Mouse (Mus musculus) stomach, embryonic 14.5 days (tissue): ENCODE measurements at regions not wholly inside any gene's neighbourhood (a gene's known extent, or its start where the extent isn't known, plus 50 kb on each side); places are given as distances from the start of the nearest gene placed in this dataset.

Source experiments
- ATAC-seq: fragments of 200-750 bp; cut with Nextera tagmentation; 2 replicates; pipeline ENCODE4 v1.8.0; 2017; ENCODE audit warnings: low read depth, moderate TSS enrichment; ENCODE audit not compliant: insufficient number of reproducible peaks, insufficient read depth, low FRiP score
- H3K27ac ChIP-seq: fragments of 300-500 bp; sonication (generic); 2 replicates; pipeline ENCODE4 v1.5.1; 2014; ENCODE audit warnings: mild to moderate bottlenecking, low read length, moderate library complexity, mixed read lengths
- H3K27me3 ChIP-seq: fragments of 300-500 bp; sonication (generic); 2 replicates; pipeline ENCODE4 v1.6.1; 2014; ENCODE audit warnings: low read length, control low read depth, mixed read lengths; ENCODE audit not compliant: control insufficient read depth, insufficient read depth
- H3K36me3 ChIP-seq: fragments of 300-500 bp; sonication (generic); 2 replicates; pipeline ENCODE4 v1.6.1; 2014; ENCODE audit warnings: mild to moderate bottlenecking, control low read depth, low read length, moderate library complexity, mixed read lengths; ENCODE audit not compliant: control insufficient read depth, insufficient read depth
- H3K4me1 ChIP-seq: fragments of 300-500 bp; sonication (generic); 2 replicates; pipeline ENCODE4 v1.6.1; 2014; ENCODE audit warnings: low read length, control low read depth, mixed read lengths; ENCODE audit not compliant: control insufficient read depth, insufficient read depth
- H3K4me2 ChIP-seq: fragments of 300-500 bp; sonication (generic); replicated peaks from 2 replicates; pipeline ENCODE4 v1.6.1; 2014; ENCODE audit warnings: low read depth, low read length, control low read depth
- H3K4me3 ChIP-seq: fragments of 300-500 bp; sonication (generic); 2 replicates; pipeline ENCODE4 v1.5.1; 2014; ENCODE audit warnings: low read depth, low read length, control low read depth
- H3K9ac ChIP-seq: fragments of 300-500 bp; sonication (generic); replicated peaks from 2 replicates; pipeline ENCODE4 v1.6.1; 2014; ENCODE audit warnings: low read depth, mild to moderate bottlenecking, control low read depth, low read length, moderate library complexity, mixed read lengths
- H3K9me3 ChIP-seq: fragments of 300-500 bp; sonication (generic); 2 replicates; pipeline ENCODE4 v1.6.1; 2016; ENCODE audit warnings: low read depth, low read length, control low read depth; ENCODE audit not compliant: control insufficient read depth
- WGBS: fragments of 180-500 bp; shearing (Covaris S2); extraction: QIAGEN DNeasy Blood & Tissue Kit; methylation state at CpG from one replicate; pipeline ENCODE4 v1.1.7; 2014; 5-methylcytosine and 5-hydroxymethylcytosine counted together

DNA sequence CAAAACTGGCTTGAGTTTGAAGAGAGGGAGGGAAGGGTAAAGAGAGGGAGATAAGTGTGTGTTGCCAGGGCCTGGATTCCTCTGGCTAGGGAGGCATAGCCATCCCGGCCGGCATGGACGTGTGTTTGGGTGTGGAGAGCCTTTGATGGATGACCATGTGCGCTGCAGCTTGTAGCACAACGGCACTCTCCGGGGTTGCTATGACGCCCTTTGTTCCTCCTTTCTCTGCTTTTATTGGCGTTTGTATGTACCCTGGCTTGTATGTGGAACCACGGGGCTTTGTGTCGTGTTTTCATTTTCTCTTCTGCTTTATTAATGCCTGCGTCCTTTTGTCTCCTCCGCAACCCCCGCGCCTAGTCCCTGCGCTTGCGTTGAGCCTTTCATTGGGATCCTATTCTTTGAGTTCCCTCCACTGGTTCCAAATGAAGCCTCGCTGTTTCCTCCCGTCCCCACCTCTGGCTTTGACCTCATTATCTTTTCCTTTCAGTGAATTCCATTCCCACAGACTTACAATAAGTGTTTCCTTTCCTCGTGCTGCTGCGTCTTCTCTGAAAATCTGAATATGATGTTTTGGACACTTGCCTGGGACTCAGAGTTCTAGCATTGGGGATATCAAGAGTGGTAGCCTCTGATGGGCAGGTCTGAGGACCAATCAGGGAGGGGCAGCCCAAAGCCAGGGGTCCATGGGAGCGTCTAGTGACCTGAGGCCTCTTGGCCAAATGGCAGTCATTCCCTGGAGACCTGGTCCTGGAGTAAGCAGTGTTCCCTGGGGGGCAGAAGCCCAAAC lies 289.5 kb downstream of the Gm11011 start:
- WGBS = 18% methylated on average over 21 of the region's 21 CpGs
- peak overlapping the region; percentile 24 for H3K4me2 ChIP-seq
- ATAC-seq = peak; percentile 61; the same call in 1 of the 2 replicates

DNA sequence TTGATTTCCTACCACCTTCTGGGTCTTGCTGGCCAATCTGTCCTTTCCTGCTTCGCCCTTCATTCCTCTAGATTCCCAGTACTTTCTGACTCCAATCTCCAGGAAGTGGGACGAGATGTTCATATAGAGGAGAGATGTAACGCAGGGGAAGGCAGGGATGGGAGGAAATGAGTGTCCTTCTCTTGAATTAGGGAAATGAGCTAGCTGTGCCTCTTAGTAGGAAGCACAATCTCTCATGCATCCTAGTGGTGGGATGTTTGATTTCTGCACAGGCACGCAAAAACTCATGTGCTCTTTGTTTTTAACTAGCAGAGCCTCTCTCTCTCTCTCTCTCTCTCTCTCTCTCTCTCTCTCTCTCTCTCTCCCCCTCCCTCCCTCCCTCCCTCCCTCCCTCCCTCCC lies 290.3 kb downstream of the Gm11011 start:
- no peak for ATAC-seq
- Histone ChIP-seq H3K9me3 (no peaks in the 10 kb centered on the region), H3K4me3 (no peak overlapping the region), H3K9ac (no peak overlapping the region), H3K36me3 (no peaks in the 10 kb centered on the region), H3K27ac (no peak overlapping the region), H3K4me2 (no peak overlapping the region), H3K27me3 (no peaks in the 10 kb centered on the region), H3K4me1 (peaks cover 5% of the 10 kb centered on the region; the same call in 1 of the 2 replicates)
- WGBS = 53% methylated on average over 4 of the region's 4 CpGs

More for the DNA sequence above, 289.5 kb downstream of the Gm11011 start:
- Histone ChIP-seq H3K4me3 (peak overlapping the region; percentile 0; the same call in 1 of the 2 replicates), H3K27me3 (no peaks in the 10 kb centered on the region), H3K36me3 (no peaks in the 10 kb centered on the region), H3K9ac (no peak overlapping the region), H3K4me1 (peaks cover 5% of the 10 kb centered on the region; the same call in 1 of the 2 replicates), H3K9me3 (no peaks in the 10 kb centered on the region), H3K27ac (no peak overlapping the region; the same call in 1 of the 2 replicates)

DNA sequence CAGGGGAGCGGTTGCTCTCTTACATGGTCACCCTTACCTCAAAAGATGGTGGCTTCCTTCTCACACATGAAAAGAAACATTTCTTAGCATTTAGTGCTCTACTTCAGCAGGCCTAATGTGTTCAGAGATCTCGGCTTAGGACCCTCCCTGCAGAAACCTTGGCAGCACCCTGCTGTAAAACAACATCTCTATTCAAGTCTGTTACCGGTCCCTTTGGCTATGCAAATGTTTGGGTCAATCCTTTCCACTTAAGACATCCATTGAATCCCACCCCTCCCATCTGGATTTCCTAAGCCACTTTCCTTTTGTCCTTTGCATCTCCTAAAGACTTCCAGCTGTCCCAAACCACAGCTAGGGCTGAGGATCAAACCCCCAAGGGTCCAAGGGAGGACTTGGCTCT lies 294.2 kb downstream of the Gm11011 start:
- no peak overlapping the region for H3K4me3 ChIP-seq
- H3K9ac ChIP-seq = no peak overlapping the region
- WGBS = 48% methylated on average over 3 of the region's 3 CpGs
- peaks cover 3% of the 10 kb centered on the region; the same call in 1 of the 2 replicates for H3K4me1 ChIP-seq
- no peak overlapping the region for H3K27ac ChIP-seq
- no peaks in the 10 kb centered on the region for H3K36me3 ChIP-seq
- no peak overlapping the region for H3K4me2 ChIP-seq
- H3K9me3 ChIP-seq = no peaks in the 10 kb centered on the region
- ATAC-seq = no peak
- no peaks in the 10 kb centered on the region for H3K27me3 ChIP-seq

DNA sequence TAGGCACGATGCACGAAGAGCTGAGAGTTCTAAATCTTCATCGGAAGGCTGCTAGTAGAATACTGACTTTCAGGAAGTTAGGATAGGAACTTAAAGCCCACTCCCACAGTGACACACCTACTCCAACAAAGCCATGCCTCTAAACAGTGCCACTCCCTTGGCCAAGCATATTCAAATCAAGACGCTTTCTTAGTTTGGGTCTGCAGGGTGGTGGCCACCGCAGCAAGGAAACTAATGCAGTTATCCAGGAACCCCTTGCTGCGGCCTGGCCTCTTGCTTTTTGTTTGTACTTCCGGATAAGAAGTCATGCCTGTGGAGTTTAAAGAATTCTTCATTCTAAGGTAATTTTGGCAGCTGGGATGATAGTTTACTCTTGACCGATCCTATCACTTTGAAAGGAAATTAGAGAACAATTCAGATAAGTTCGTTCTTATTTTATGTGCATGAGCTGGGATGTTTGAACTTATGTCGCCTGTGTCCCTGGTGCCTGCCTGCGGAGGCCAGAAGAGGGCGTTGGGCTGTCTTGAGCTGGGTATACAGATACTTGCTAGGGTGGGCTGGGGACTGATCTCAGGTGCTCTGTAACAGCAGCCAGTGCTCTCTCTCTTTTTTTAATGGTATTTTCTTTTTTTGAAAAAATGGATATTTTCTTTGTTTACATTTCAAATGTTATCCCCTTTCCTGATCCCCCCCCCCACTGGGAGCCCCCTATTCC lies 298.5 kb downstream of the Gm11011 start:
- no peak overlapping the region for H3K4me2 ChIP-seq
- WGBS = 87% methylated on average over 12 of the region's 12 CpGs
- no peak overlapping the region for H3K27ac ChIP-seq
- H3K9ac ChIP-seq = no peak overlapping the region
- no peaks in the 10 kb centered on the region for H3K9me3 ChIP-seq
- no peaks in the 10 kb centered on the region for H3K27me3 ChIP-seq
- ATAC-seq = no peak
- no peaks in the 10 kb centered on the region for H3K36me3 ChIP-seq
- H3K4me3 ChIP-seq = no peak overlapping the region
- no peaks in the 10 kb centered on the region for H3K4me1 ChIP-seq

DNA sequence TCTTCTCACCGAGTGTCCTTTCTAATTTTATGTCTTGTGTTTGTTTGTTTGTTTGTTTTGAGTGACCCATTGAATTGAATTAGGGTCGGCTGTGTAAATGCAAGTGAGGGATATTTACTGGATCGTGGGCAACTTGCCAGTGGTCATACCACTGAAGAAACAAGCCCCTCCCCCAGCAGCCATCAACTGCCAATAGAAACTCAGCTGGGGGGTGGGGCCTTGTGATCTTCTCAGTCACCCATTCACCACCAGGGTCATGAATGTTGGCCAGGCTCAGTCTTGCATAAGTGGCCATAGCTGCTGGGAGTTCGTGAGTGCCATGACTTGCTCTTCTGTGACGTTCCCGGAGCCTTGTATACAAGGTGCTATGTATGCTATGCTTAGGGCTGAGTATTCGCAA lies 300.8 kb downstream of the Gm11011 start:
- Histone ChIP-seq H3K36me3 (no peaks in the 10 kb centered on the region), H3K9me3 (no peaks in the 10 kb centered on the region), H3K27ac (no peak overlapping the region), H3K9ac (no peak overlapping the region), H3K4me2 (no peak overlapping the region), H3K4me1 (no peaks in the 10 kb centered on the region), H3K27me3 (no peaks in the 10 kb centered on the region), H3K4me3 (no peak overlapping the region)
- no peak for ATAC-seq
- 85% methylated on average over 7 of the region's 7 CpGs for WGBS

DNA sequence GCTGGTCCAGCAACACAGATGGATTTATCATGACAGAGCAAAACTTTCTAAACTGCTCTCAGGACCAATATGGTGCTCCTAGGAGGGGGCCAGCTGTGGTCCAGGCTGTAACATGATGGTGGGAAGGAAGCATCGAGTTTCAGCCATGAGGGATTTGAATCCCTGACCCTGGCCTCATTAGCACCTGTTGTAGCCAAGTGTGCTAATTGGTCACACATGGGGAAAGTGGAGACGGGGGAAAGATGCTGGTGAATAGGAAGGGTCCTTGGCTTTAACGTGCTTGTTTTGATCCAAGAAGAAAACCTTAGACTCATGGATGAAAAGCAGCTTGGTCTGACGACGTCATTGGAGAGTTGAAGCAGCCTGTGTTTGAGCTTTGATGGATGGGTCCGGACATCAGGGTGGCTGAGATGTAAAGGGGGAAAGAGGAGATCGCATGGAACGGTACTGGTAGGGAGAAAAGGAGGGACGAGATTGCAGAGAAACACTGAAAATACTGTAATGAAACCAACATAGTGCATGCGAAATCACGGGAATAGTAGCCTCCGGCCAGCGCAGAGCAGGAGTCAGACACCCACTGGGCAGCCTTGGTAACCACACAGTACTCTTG lies 304.9 kb downstream of the Gm11011 start:
- no peaks in the 10 kb centered on the region for H3K9me3 ChIP-seq
- no peak for ATAC-seq
- H3K27ac ChIP-seq = no peak overlapping the region
- H3K4me3 ChIP-seq = no peak overlapping the region
- H3K9ac ChIP-seq = no peak overlapping the region
- 78% methylated on average over 13 of the region's 13 CpGs for WGBS
- no peaks in the 10 kb centered on the region for H3K27me3 ChIP-seq
- no peaks in the 10 kb centered on the region for H3K4me1 ChIP-seq
- H3K4me2 ChIP-seq = no peak overlapping the region
- H3K36me3 ChIP-seq = no peaks in the 10 kb centered on the region

DNA sequence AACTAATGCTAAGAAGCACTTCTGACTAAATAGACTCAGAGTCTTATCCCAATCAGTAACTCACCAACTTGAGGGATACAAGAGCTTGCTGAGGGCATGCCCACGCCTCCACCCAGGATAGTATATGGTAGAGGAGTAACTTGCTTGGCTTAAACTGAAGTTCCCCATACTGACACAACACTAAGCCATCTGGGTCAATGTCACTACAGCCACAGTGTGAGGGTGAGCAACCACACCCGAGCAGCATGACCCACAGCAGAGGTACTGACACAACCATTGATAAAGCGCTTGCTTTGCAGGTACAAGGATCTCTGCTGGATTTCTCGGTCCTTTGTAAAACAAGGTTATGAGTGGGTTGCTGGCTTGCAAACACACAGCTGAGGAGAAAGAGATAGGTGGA lies 312.2 kb downstream of the Gm11011 start:
- H3K4me2 ChIP-seq = no peak overlapping the region
- no peaks in the 10 kb centered on the region for H3K9me3 ChIP-seq
- H3K27ac ChIP-seq = no peak overlapping the region
- no peak overlapping the region for H3K4me3 ChIP-seq
- H3K4me1 ChIP-seq = no peaks in the 10 kb centered on the region
- no peak overlapping the region for H3K9ac ChIP-seq
- no peak for ATAC-seq
- no peaks in the 10 kb centered on the region for H3K27me3 ChIP-seq
- no peaks in the 10 kb centered on the region for H3K36me3 ChIP-seq
- WGBS = 90% methylated on average over 4 of the region's 4 CpGs

DNA sequence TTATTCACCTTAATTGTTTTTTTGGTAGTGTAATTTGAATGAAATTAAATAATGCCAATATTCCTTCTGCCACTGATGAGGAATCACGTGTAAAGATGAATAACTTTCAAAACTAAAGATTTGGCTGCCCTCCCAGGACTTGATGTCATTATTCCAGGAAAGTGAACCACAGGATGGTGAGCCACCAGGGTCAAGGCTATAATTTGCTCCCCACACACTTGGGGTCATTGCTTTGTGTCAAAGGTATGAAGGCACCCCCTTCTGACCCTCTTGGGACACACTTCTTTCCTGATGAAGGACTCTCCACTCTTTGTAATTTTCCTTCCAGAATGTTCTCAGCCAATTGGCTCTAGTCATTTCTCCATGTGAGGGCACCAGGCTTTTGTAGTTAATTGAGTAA lies 313.4 kb downstream of the Gm11011 start:
- ATAC-seq = no peak
- H3K4me1 ChIP-seq = no peaks in the 10 kb centered on the region
- no peaks in the 10 kb centered on the region for H3K27me3 ChIP-seq
- no peak overlapping the region for H3K9ac ChIP-seq
- no peak overlapping the region for H3K27ac ChIP-seq
- H3K9me3 ChIP-seq = no peaks in the 10 kb centered on the region
- H3K4me3 ChIP-seq = no peak overlapping the region
- no peak overlapping the region for H3K4me2 ChIP-seq
- no peaks in the 10 kb centered on the region for H3K36me3 ChIP-seq
- WGBS = 68% methylated on average over 1 of the region's 1 CpGs
